Mouse (Mus musculus): ENCODE results near the gene Gm13697. TPM values are rescaled to one million over a fixed set of nuclear protein-coding genes. Genes with fewer than 3 reads are reported as not detected.

The Gm13697 gene
- total RNA-seq (2023): 1 to 10 TPM; 3.4 to 4.0 TPM

GRCm38 (mm10) chr2:83984443-83984842, at the start of gene Gm13697:
TSS of gene Gm13697 (plus strand) at chr2:83984743.

GRCm38 (mm10) chr2:83940931-83941361, 43.6 kb upstream of the Gm13697 start, which contains the start of gene Zswim2:
TSS of gene Zswim2 (minus strand) at chr2:83941228.

GRCm38 (mm10) chr2:83955393-83955792, 29.1 kb upstream of the Gm13697 start, which contains the start of gene Gm13698:
TSS of gene Gm13698 (plus strand) at chr2:83955693.

GRCm38 (mm10) chr2:83961203-83961602, 23.3 kb upstream of the Gm13697 start, which contains the start of gene Gm13693:
TSS of gene Gm13693 (plus strand) at chr2:83961503.

GRCm38 (mm10) chr2:83967013-83967412, 17.5 kb upstream of the Gm13697 start, which contains the start of gene Gm13695:
TSS of gene Gm13695 (plus strand) at chr2:83967313.

GRCm38 (mm10) chr2:83972823-83973222, 11.7 kb upstream of the Gm13697 start, which contains the start of gene Gm13696:
TSS of gene Gm13696 (plus strand) at chr2:83973123.

GRCm38 (mm10) chr2:83978633-83979032, 5.9 kb upstream of the Gm13697 start, which contains the start of gene Gm13694:
TSS of gene Gm13694 (plus strand) at chr2:83978933.

GRCm38 (mm10) chr2:83990253-83990652, 5.7 kb downstream of the Gm13697 start, which contains the start of gene Gm13691:
TSS of gene Gm13691 (plus strand) at chr2:83990553.

Other genes with a start within 250 kb of the Gm13697 start
- gene Fam171b, start 172.1 kb upstream of the Gm13697 start, total RNA-seq (2023): under 1 TPM; 0.09 to 0.17 TPM
- gene Zswim2, start 43.5 kb upstream of the Gm13697 start, total RNA-seq (2023): not detected
- gene Gm13698, start 29.1 kb upstream of the Gm13697 start, total RNA-seq (2023): 1 to 10 TPM; 3.4 to 4.0 TPM
- gene Gm13693, start 23.2 kb upstream of the Gm13697 start, total RNA-seq (2023): 1 to 10 TPM; 3.4 to 4.0 TPM
- not detected for gene Gm13695, start 17.4 kb upstream of the Gm13697 start, total RNA-seq (2023)
- 1 to 10 TPM; 3.4 to 4.0 TPM for gene Gm13696, start 11.6 kb upstream of the Gm13697 start, total RNA-seq (2023)
- 1 to 10 TPM; 3.4 to 4.0 TPM for gene Gm13694, start 5.8 kb upstream of the Gm13697 start, total RNA-seq (2023)
- gene Gm13691, start 5.8 kb downstream of the Gm13697 start, total RNA-seq (2023): 1 to 10 TPM; 3.4 to 4.0 TPM

Data from B cell, adult 67 days (primary cell).